Mouse (Mus musculus): ENCODE measurements around the gene Cln5. TPM values are rescaled to one million over a fixed set of nuclear protein-coding genes. Genes with fewer than 3 reads are reported as not detected.

Gene Cln5
- total RNA-seq, 2 experiments from 2014 or later = 12.6 to 14.4 TPM

GRCm38 (mm10) chr14:103065294-103066167, 4.5 kb upstream of the Cln5 start:
- intact Hi-C loops (cut with DNase I) = loop anchor here (1.0 to 5.0 kb wide), 2 partner anchors 67 to 472 kb away; no protein-coding TSS in a partner anchor

DNA sequence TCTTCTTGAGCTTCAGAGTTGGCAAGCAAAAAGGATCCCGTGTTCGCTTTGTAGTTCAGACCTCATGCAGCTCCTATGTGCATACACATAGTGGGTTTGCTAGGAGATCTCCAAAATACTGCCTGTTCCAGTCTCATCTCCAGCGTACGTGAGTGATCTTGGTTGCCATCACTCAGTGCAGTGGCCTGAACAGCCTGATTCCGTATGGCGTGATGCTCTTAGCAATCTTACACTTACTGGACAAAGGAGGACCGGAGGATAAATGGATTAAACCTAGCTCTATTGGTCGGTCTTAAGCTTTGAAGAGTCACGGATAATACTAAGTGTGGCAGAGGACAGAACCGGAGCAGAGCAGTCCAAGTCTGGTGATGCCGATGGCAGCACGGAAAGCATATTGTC, 552 bp upstream of the Cln5 start:
- no peak for TF ChIP-seq CTCF (IDR thresholded peaks at IDR 0.05)
- intact Hi-C loops (cut with DNase I) = loop anchor here (5.0 kb wide), 1 partner anchor 468 kb away; no protein-coding TSS in a partner anchor
- DNase-seq = no peak
- H3K27ac ChIP-seq = peak overlapping the region; percentile 96
- peak overlapping the region; percentile 78 for H3K4me3 ChIP-seq

More at GRCm38 (mm10) chr14:103065294-103066167, 4.5 kb upstream of the Cln5 start:
- DNase-seq = peak; percentile 81
- TF ChIP-seq CTCF (IDR thresholded peaks at IDR 0.05) = peak; percentile 83
- H3K27ac ChIP-seq = no peak overlapping the region
- peak overlapping the region; percentile 49; the same call in 1 of the 2 replicates for H3K4me3 ChIP-seq

DNA sequence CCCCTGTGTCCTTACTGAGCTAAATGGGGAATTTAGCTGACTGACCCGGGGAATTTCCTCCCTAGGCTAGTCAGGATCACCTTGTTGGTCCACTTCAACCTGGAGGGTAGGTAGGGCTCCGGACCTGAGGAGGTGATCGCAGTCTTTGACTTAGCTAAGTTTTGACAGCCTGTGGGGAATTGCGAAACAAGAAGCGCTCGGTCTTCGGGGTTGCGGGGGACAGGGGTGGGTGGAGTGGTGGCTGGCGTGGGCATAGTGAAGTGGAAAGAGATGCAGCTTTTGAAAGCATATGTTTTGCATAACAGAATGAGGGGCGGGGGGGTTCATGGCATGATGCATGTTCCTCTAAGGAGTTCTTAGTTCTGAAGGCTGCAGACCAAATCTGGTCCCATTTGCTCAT, 774 bp downstream of the Cln5 start:
- intact Hi-C loops (cut with DNase I) = loop anchor here (1.0 to 2.0 kb wide), 2 partner anchors 16 to 29 kb away; partner anchors contain the start of gene Fbxl3
- Histone ChIP-seq H3K27ac (peak overlapping the region; percentile 96), H3K4me3 (peak overlapping the region; percentile 78)
- peak; percentile 47 for DNase-seq
- no peak for TF ChIP-seq CTCF (IDR thresholded peaks at IDR 0.05)

DNA sequence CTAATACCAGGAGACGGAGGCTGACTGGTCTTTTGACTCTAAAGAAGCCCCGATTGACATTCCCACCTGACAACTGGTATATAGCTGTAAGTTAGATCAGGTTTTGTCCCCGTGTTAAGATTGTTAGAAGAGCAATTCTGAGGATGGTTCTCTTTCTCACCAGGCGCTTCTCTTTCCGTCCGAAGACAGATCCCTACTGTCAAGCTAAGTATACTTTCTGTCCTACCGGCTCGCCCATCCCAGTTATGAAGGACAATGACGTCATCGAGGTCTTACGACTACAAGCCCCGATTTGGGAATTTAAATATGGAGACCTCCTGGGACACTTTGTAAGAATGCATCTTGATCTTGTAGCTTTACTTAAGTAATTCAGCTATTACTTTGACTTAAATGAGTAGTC, 1.5 kb downstream of the Cln5 start:
- no peak overlapping the region for H3K4me3 ChIP-seq
- TF ChIP-seq CTCF (IDR thresholded peaks at IDR 0.05) = no peak
- intact Hi-C loops (cut with DNase I) = loop anchor here (2.0 kb wide), 1 partner anchor 15 kb away; no protein-coding TSS in a partner anchor
- no peak for DNase-seq
- no peak overlapping the region; the same call in 1 of the 2 replicates for H3K27ac ChIP-seq

- intact Hi-C loops (cut with DNase I) = no loop called here
- no peak for TF ChIP-seq CTCF (IDR thresholded peaks at IDR 0.05)
- Histone ChIP-seq H3K27ac (no peak overlapping the region), H3K4me3 (no peak overlapping the region)
- no peak for DNase-seq
These were observed 2.7 kb downstream of the Cln5 start for GRCm38 (mm10) chr14:103072731-103073130.

DNA sequence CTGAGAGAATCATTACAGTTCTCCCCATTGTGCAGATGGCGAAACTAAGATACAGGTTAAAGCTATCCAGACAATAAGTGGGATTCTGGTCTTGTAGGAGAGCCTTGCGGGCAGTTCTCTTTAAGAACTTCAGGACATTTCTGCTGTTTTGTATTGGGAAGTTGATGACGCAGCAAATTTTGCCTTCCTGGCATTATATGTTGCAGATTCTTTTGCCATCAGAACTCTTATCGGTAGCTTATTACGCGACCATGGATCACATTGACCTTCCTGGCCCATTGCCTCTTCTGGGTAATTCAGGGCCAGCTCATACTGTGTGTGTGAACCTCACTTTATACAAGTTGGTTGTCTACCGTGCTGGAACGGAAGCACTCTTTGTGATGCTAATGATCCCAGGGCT, 3.8 kb downstream of the Cln5 start:
- no peak for DNase-seq
- intact Hi-C loops (cut with DNase I) = no loop called here
- H3K4me3 ChIP-seq = no peak overlapping the region
- no peak overlapping the region for H3K27ac ChIP-seq
- no peak for TF ChIP-seq CTCF (IDR thresholded peaks at IDR 0.05)

DNA sequence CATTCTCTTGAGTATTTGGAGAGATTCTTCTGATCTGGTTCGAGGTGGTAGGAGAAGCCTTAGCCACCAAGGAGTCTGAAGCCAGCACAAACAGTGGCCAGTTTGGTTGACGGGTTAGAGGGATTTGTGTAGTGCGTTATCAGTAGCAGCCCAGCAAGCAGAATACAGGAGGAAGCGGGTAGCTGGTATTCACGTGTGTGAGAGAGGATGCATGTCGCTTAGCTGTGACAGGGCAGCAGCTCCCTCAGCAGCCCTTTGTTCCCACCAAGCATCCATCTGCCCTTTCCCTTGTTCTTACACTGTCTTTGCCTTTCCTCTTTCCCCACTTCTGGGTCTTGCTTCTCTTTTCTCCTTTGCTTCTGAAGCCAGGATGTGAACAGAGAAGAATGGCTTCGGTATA, 5.2 kb downstream of the Cln5 start:
- TF ChIP-seq CTCF (IDR thresholded peaks at IDR 0.05) = no peak
- no peak for DNase-seq
- no peak overlapping the region for H3K27ac ChIP-seq
- intact Hi-C loops (cut with DNase I) = no loop called here
- no peak overlapping the region for H3K4me3 ChIP-seq

GRCm38 (mm10) chr14:103077272-103078005, 7.4 kb downstream of the Cln5 start:
- no peak overlapping the region for H3K27ac ChIP-seq
- intact Hi-C loops (cut with DNase I) = no loop called here

GRCm38 (mm10) chr14:103078006-103078912, 8.2 kb downstream of the Cln5 start:
- TF ChIP-seq CTCF (IDR thresholded peaks at IDR 0.05) = no peak
- no peak for DNase-seq
- intact Hi-C loops (cut with DNase I) = no loop called here
- H3K4me3 ChIP-seq = no peak overlapping the region
- H3K27ac ChIP-seq = no peak overlapping the region

More at GRCm38 (mm10) chr14:103077272-103078005, 7.4 kb downstream of the Cln5 start:
- no peak overlapping the region for H3K4me3 ChIP-seq
- TF ChIP-seq CTCF (IDR thresholded peaks at IDR 0.05) = no peak
- no peak for DNase-seq

GRCm38 (mm10) chr14:103079209-103079977, 9.4 kb downstream of the Cln5 start:
- H3K4me3 ChIP-seq = no peak overlapping the region
- no peak overlapping the region for H3K27ac ChIP-seq
- no peak for DNase-seq
- intact Hi-C loops (cut with DNase I) = no loop called here
- TF ChIP-seq CTCF (IDR thresholded peaks at IDR 0.05) = no peak

GRCm38 (mm10) chr14:103085840-103086533, 16.0 kb downstream of the Cln5 start:
- H3K4me3 ChIP-seq = no peak overlapping the region
- no peak overlapping the region for H3K27ac ChIP-seq
- no peak for TF ChIP-seq CTCF (IDR thresholded peaks at IDR 0.05)
- no peak for DNase-seq
- intact Hi-C loops (cut with DNase I) = loop anchor here (2.0 kb wide), 1 partner anchor 15 kb away; the partner anchor contains the start of gene Cln5
